Mouse (Mus musculus) brain, embryonic 14.5 days (tissue): ENCODE measurements at regions not wholly inside any gene's neighbourhood (a gene's known extent, or its start where the extent isn't known, plus 50 kb on each side); places are given as distances from the start of the nearest gene placed in this dataset.

Experiments used
- DNase-seq: peaks from one replicate; pipeline ENCODE4 v3.0.0-alpha.2; 2011; ENCODE audit warnings: low read depth
- CTCF ChIP-seq: fragments of 200-500 bp; IDR thresholded peaks from 2 replicates; pipeline ENCODE4 v1.5.1; 2012; ENCODE audit warnings: inconsistent platforms, mild to moderate bottlenecking, moderate library complexity, borderline replicate concordance; ENCODE audit not compliant: insufficient read depth, insufficient read length; ENCODE audit errors: extremely low read depth
- POLR2A ChIP-seq: fragments of 200-500 bp; IDR thresholded peaks from 2 replicates; pipeline ENCODE4 v1.6.1; 2012; ENCODE audit warnings: mild to moderate bottlenecking, inconsistent platforms, borderline replicate concordance; ENCODE audit not compliant: poor library complexity, insufficient read depth, insufficient read length, severe bottlenecking; ENCODE audit errors: extremely low read depth

GRCm38 (mm10) chr6:51012086-51012830 is 358.0 kb upstream of the Npvf start:
- TF ChIP-seq CTCF (no peak), POLR2A (no peak)
- DNase-seq, result no peak

GRCm38 (mm10) chr6:51015735-51016134 is 361.5 kb upstream of the Npvf start:
- peak; percentile 79 for DNase-seq

GRCm38 (mm10) chr6:51016441-51017070 is 362.3 kb upstream of the Npvf start:
- peak; percentile 83 for DNase-seq
- TF ChIP-seq POLR2A (no peak), CTCF (no peak)

More at GRCm38 (mm10) chr6:51015735-51016134, 361.5 kb upstream of the Npvf start:
- no peak for TF ChIP-seq CTCF
- no peak for TF ChIP-seq POLR2A

GRCm38 (mm10) chr6:51017260-51017999 is 363.2 kb upstream of the Npvf start:
- no peak for TF ChIP-seq POLR2A
- TF ChIP-seq CTCF, result no peak
- DNase-seq, result no peak

GRCm38 (mm10) chr6:51021206-51021605 is 367.0 kb upstream of the Npvf start:
- no peak for TF ChIP-seq CTCF
- no peak for DNase-seq

- DNase-seq, result no peak
- TF ChIP-seq CTCF (no peak), POLR2A (no peak)
Measured at GRCm38 (mm10) chr6:51023361-51023760, 369.1 kb upstream of the Npvf start.

GRCm38 (mm10) chr6:51024756-51025155 is 370.5 kb upstream of the Npvf start:
- DNase-seq, result no peak
- TF ChIP-seq CTCF (no peak), POLR2A (no peak)

GRCm38 (mm10) chr6:51025411-51025810 is 371.2 kb upstream of the Npvf start:
- no peak for TF ChIP-seq CTCF
- no peak for TF ChIP-seq POLR2A
- no peak for DNase-seq

- no peak for DNase-seq
- TF ChIP-seq CTCF, result no peak
- no peak for TF ChIP-seq POLR2A
Measured at GRCm38 (mm10) chr6:51027296-51027695, 373.1 kb upstream of the Npvf start.

- DNase-seq, result no peak
- TF ChIP-seq POLR2A (no peak), CTCF (no peak)
Measured at GRCm38 (mm10) chr6:51029516-51029915, 375.3 kb upstream of the Npvf start.

GRCm38 (mm10) chr6:51029953-51030352 is 375.7 kb upstream of the Npvf start:
- DNase-seq, result peak; percentile 41

More at GRCm38 (mm10) chr6:51029953-51030352, 375.7 kb upstream of the Npvf start:
- TF ChIP-seq CTCF (no peak), POLR2A (no peak)
